Mouse (Mus musculus): ENCODE data around the gene Unc50.

GRCm38 (mm10) chr1:37448361-37449095 is 18.6 kb downstream of the Unc50 start:
- TF ChIP-seq POLR2A (IDR thresholded peaks at IDR 0.05; ENCODE audit: insufficient read length, low read depth) (no peak), USF1 (IDR thresholded peaks at IDR 0.05; ENCODE audit: low read depth) (no peak), TCF3 (IDR thresholded peaks at IDR 0.05; ENCODE audit: insufficient read length, low read depth) (no peak), TCF12 (IDR thresholded peaks at IDR 0.05; ENCODE audit: insufficient read depth, poor library complexity, severe bottlenecking) (no peak), CEBPB (IDR thresholded peaks at IDR 0.05; ENCODE audit: insufficient read depth, poor library complexity, severe bottlenecking) (no peak), MYOD1 (IDR thresholded peaks at IDR 0.05; ENCODE audit: control insufficient read depth in 1 of 3, insufficient read length in 2 of 3, low read depth in 2 of 3) (no peak), E2F4 (IDR thresholded peaks at IDR 0.05; ENCODE audit: insufficient read depth) (no peak), POLR2AphosphoS2 (IDR thresholded peaks at IDR 0.05; ENCODE audit: insufficient read length, low read depth) (no peak), MAX (IDR thresholded peaks at IDR 0.05; ENCODE audit: low read depth) (no peak), REST (IDR thresholded peaks at IDR 0.05; ENCODE audit: insufficient read depth, insufficient read length) (no peak)
